Mouse (Mus musculus) olfactory bulb, adult 2 months (tissue): ENCODE measurements around the gene Rabgef1. TPM values are rescaled to one million over a fixed set of nuclear protein-coding genes. Genes with fewer than 3 reads are reported as not detected.

Experiments used
- H3K27ac ChIP-seq: fragments of 200-500 bp; 2 replicates; pipeline ENCODE4 v1.5.1; 2012; ENCODE audit warnings: low read depth, low read length; ENCODE audit not compliant: insufficient read depth
- H3K4me1 ChIP-seq: fragments of 200-500 bp; 2 replicates; pipeline ENCODE4 v1.6.1; 2012; ENCODE audit warnings: low read length; ENCODE audit not compliant: control insufficient read depth, insufficient read depth
- H3K4me3 ChIP-seq: fragments of 200-500 bp; 2 replicates; pipeline ENCODE4 v1.5.1; 2012; ENCODE audit warnings: mild to moderate bottlenecking, low read depth, low read length, moderate library complexity; ENCODE audit not compliant: insufficient read depth
- CTCF ChIP-seq: fragments of 200-500 bp; IDR thresholded peaks from 2 replicates; pipeline ENCODE4 v1.5.1; 2012; ENCODE audit warnings: low read depth, mild to moderate bottlenecking, low read length, moderate library complexity; ENCODE audit not compliant: insufficient read depth
- POLR2A ChIP-seq: fragments of 200-500 bp; IDR thresholded peaks from 2 replicates; pipeline ENCODE4 v1.6.1; 2012; ENCODE audit warnings: mild to moderate bottlenecking, low read depth, low read length, moderate library complexity; ENCODE audit not compliant: insufficient read depth
- WGBS: fragments of 180-500 bp; shearing (Covaris S2); methylation state at CpG from one replicate; pipeline ENCODE4 v1.1.7; 2018; 5-methylcytosine and 5-hydroxymethylcytosine counted together
- polyA plus RNA-seq: library from polyadenylated mRNA; stranded (reverse); fragments of >200 nt; gene quantifications from 2 replicates; pipeline ENCODE4 v1.2.4, GENCODE M21; 2012; ENCODE audit warnings: low replicate concordance; ENCODE audit not compliant: missing spikeins, insufficient read depth, insufficient read length

Gene Rabgef1
- polyA plus RNA-seq, 1 experiment = not detected

DNA sequence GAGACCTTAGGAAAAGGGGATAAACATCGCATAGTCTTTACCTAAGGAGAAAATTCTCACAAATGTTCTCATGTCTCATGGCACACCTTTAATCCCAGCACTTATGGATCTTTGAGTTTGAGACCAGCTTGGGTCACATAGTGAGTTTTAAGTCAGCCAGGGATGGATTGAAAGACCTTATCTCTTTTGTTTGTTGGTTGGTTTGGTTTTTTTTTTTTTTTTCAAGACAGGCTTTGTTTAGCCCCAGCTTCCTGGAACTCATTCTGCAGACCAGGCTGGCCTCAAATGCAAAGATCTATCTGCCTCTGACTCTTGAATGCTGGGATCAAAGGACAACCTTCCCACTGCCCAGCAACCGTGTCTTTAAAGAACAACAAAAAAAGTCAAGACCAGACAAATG is 49.7 kb downstream of the Rabgef1 start:
- peaks cover 6% of the 10 kb centered on the region for H3K4me1 ChIP-seq
- 47% methylated on average over 2 of the region's 2 CpGs for WGBS
- no peak overlapping the region for H3K4me3 ChIP-seq
- H3K27ac ChIP-seq = peak overlapping the region; percentile 83; the same call in 1 of the 2 replicates
- TF ChIP-seq POLR2A (no peak), CTCF (no peak)

DNA sequence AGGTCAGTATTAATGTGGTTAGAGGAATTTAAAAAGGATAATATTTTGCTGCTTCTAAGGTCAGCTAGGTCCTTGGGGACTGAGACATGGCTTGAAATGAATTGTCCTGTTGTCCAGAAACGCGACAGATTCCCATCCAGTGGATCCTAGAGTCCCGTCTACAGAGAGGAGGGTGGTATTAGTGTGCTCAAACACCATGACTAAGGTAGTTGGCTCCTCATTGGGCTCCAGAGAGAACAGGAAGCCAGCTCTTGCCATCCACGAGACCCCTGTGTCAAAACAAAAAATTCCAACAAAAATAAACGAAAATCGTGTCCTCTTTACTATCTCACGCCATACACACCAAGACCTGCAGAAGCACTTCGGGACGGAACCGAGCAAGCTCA is 50.2 kb downstream of the Rabgef1 start:
- Histone ChIP-seq H3K4me3 (peak overlapping the region; percentile 97), H3K27ac (peak overlapping the region; percentile 83), H3K4me1 (peaks cover 6% of the 10 kb centered on the region)
- 1% methylated on average over 10 of the region's 10 CpGs for WGBS
- TF ChIP-seq CTCF (no peak), POLR2A (no peak)

DNA sequence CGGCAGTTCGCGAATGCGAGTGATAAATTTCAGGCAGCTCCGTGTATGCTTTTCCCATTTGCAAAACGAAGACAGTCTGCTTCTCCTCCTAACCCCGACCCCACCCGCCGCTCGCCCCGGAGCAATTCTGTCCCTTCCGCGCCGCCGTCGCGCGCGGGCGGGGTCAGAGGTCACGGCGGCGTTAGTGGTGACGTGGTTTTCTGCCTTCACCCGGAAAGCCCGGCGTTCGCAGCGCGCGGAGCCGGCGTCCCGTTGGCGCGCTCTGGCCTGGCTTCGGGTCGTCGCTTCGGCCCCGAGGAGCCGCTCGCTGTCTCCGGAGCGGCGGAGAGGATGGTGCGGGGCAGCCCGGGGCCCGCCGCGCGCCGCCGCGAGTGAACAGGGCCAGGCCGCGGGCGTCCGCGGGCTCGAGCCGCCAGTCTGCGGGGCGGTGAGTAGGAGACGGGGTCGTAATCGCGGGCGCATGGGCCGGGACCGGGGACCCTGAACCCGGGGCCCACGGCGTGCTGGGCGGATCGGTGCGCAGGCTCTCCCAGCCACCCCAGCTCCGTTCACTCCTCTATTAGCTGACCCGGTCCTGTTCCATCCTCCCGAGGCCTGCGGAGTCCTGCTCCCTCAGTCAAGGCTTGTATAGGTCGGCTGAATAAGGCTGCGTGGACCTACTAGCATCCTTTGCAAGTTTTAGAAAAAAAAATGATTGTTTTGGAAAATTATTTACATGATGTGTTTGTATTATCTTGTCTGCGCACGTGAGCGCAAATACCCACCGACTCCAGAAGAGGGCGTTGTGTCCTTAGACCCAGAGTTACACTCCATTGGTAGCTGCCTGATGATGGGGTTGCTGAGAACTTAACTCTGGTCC is 50.8 kb downstream of the Rabgef1 start:
- H3K4me3 ChIP-seq = peak overlapping the region; percentile 97
- 0 out of 2 replicates have a peak, but pooled peaks have one; percentile 6 for TF ChIP-seq CTCF
- peak; percentile 57; the same call in 1 of the 2 replicates for TF ChIP-seq POLR2A
- peaks cover 6% of the 10 kb centered on the region for H3K4me1 ChIP-seq
- WGBS = under 1% methylated on average over 88 of the region's 88 CpGs
- peak overlapping the region; percentile 83 for H3K27ac ChIP-seq

DNA sequence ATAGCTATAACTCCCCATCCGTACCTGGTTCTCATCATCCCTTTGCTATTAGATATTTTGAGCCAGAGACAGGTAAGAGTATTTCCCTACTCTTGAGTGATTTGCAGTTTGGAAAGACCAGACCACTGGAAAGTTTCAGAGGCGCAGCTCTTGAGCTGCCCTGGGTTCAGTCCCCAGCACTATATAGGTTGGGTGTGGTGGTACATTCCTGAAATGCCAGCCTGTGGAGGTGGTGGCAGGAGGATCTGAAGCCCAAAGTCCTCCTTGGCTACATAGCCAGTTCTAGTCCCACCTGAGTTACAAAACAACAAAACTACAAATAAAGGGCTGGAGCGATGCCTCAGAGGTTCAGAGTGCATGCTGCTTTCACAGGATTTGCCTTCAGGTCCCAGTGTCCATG is 55.2 kb downstream of the Rabgef1 start:
- H3K4me3 ChIP-seq = no peak overlapping the region
- 93% methylated on average over 3 of the region's 3 CpGs for WGBS
- no peak overlapping the region for H3K27ac ChIP-seq
- TF ChIP-seq CTCF (no peak), POLR2A (no peak)
- peaks cover 6% of the 10 kb centered on the region for H3K4me1 ChIP-seq

DNA sequence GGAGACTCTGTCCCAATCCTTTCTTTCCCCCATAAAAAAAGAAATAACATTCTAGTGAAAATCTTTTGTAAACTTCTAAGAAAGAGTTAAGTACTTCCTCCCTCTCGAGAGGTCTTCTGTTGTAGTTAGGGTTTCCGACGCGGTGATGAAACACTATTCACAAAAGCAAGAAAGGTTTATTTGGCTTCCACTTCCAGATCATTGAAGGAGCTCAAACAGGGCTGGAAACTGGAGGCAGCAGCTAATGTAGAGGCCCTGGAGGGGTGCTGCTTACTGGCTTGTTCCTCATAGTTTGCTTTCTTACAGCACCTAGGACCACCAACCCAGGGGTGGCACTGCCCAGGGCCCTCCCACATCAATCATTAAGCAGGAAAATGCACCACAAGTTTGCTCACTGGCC is 56.5 kb downstream of the Rabgef1 start:
- H3K4me1 ChIP-seq = peaks cover 6% of the 10 kb centered on the region
- TF ChIP-seq POLR2A (no peak), CTCF (no peak)
- WGBS = 29% methylated on average over 4 of the region's 4 CpGs
- no peak overlapping the region for H3K4me3 ChIP-seq
- H3K27ac ChIP-seq = no peak overlapping the region

DNA sequence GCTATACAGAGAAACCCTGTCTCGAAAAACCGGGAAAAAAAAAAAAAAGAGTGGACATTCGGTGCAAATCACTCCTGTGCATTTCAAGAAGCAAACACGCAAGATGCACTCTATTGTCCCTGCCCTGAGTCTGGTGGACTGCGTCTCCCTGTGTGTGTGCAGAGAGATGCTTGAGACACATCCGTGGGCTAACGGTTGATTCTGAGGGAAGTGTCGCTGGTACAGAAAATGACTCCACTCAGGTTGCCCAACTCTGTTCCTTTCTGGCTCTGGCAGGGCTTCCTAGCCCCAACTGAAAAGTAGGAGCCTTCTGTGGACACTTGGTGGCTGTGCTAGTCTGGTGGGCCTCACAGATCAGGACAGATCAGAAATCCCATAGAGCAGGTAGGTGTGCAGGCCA is 64.7 kb downstream of the Rabgef1 start:
- Histone ChIP-seq H3K4me1 (no peaks in the 10 kb centered on the region), H3K27ac (no peak overlapping the region), H3K4me3 (no peak overlapping the region)
- TF ChIP-seq POLR2A (no peak), CTCF (no peak)
- 95% methylated on average over 8 of the region's 8 CpGs for WGBS

DNA sequence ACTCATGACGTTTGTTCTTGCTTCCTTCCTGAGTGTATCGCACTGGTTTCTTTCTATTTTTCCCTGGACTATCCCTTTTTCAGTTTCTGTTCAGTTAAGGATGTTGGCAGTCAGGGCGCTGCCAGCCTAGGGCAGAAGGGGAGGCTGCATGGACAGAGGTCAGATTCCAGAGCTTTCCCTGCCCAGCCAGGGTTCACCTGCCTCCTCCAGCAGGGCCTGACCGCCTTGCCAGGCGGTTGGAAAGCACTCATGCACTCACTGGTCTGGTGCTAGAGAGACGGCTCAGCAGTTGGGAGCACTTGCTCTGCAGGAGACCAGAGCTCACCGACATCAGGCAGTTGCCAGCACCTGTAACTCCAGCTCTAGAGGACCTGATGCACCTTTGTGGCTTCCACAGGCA is 67.6 kb downstream of the Rabgef1 start:
- TF ChIP-seq CTCF (no peak), POLR2A (no peak)
- Histone ChIP-seq H3K4me1 (no peaks in the 10 kb centered on the region), H3K27ac (no peak overlapping the region), H3K4me3 (no peak overlapping the region)
- WGBS = 91% methylated on average over 7 of the region's 7 CpGs

DNA sequence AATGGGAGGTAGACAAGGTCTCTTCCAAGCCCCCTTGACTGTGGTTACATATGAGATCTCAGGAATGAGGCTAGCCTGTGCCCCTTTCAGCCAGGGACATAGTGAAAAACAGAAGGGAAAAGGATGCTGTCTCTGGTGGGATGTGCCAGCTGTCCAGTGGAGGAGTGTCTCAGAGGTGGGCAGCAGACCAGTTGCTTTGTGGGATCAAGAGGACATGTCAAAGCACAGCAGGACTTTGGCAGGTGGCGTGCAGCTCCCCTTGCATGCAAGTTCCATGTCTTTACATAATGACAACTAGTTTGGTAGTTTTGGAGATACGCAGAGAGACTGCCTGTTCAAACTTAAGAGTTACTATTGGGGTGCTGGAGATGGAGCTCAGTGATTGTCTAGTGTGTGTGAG is 68.3 kb downstream of the Rabgef1 start:
- 91% methylated on average over 2 of the region's 2 CpGs for WGBS
- Histone ChIP-seq H3K27ac (no peak overlapping the region), H3K4me1 (no peaks in the 10 kb centered on the region), H3K4me3 (no peak overlapping the region)
- no peak for TF ChIP-seq POLR2A
- no peak for TF ChIP-seq CTCF

DNA sequence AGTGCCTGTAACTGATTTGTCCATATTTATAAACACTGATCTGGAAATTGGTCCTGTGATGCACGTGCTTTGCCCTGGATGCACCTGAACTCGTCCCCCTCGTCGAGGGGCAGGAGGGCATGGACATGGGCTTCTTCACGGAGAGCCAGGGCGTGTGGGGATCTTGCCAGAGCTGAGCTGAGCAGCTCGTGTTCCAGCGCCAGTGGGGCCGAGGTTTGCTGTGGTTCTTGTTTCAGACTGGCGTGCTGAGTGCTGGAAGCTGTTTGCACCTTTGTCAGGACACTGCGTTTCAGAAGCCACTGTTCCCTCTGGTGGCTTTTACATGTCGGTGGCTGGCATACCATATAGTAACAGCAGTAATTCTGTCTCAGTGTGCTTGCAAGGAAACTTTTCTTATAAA is 69.8 kb downstream of the Rabgef1 start:
- TF ChIP-seq POLR2A (no peak), CTCF (no peak)
- Histone ChIP-seq H3K27ac (no peak overlapping the region), H3K4me3 (no peak overlapping the region), H3K4me1 (no peaks in the 10 kb centered on the region)
- 89% methylated on average over 12 of the region's 12 CpGs for WGBS

DNA sequence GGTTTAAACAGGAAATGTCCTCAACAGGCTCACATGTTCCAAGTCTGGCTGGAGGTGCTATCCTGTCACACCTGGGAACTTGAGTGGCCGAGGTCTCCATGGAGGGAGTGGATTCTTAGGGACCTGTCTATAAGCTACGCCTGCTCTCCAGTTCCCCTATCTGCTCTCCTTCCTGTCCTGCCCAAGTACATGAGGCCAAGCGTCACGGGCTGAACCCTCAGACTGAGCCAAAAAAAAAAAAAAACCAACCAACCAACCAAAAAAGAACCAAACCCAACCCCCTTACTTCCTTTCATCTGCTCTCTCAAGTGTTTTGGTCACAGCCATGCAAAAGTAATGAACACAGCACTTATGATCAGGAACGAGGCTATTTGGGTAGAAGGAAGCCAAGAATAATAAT is 76.2 kb downstream of the Rabgef1 start:
- TF ChIP-seq CTCF = no peak
- no peak for TF ChIP-seq POLR2A
- no peaks in the 10 kb centered on the region for H3K4me1 ChIP-seq
- H3K4me3 ChIP-seq = no peak overlapping the region
- WGBS = 71% methylated on average over 5 of the region's 5 CpGs
- H3K27ac ChIP-seq = no peak overlapping the region
